ENCODE assay signal across 8 mouse cellular contexts in the genomic region with DNA sequence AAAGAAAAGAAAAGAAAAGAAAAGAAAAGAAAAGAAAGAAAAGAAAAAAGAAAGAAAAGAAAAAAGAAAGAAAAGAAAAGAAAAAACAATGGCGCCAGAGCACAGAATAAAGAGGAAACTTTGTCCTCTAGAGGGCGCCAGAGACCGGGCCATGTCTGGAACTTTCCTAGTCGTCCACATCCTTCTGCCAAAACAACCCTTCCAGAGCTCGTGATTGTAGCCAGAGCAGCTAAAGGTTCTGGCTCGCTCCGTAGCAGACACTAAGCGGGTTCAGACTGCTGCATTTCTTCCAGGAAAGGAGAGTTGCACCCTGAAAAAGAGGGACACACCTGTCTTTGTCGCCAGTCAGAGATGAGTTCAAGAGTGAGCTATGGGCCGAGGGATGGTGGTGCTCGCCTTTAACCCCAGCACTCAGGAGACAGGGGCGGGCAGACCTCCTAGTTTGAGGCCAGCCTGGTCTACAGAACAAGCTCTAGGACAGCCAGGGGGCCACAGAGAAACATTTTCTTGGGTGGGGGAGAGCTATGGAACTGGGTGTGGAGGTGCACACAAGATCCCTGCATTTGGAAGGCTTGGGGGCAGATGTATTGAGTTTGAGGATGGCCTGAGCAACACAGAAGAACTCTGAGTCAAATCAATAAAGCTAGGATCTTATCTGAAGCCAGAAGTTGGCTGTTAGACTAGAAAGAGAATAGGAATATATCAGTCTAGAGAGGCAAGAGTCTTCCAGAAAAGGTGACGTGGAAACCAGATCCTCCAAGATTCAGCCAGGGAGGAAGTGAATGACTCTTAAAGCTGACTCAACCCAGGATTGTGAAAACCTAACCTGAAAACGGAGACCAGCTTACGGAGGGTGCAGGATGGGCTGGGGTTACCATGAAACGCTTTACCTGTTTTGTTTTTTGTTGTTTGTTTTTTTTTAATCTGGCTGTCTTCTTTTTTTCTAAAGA. TPM values are rescaled to one million over a fixed set of nuclear protein-coding genes. Genes with fewer than 3 reads are reported as not detected.
A peak's percentile ranks its signal among the peaks of the same experiment; 100 is the strongest.
DNase-seq lines count a peak whose midpoint lies in the region; ATAC-seq and TF ChIP-seq lines count a peak whose summit lies in the region.

No protein-coding gene starts in this region.

- peak overlapping the region; percentile 48 for H3K4me2 ChIP-seq in forebrain, embryonic 16.5 days (ENCODE audit: low read length)
- peak overlapping the region; percentile 50 for H3K4me2 ChIP-seq in lung, embryonic 15.5 days

- no peaks in the 10 kb centered on the region for H3K9me3 ChIP-seq in G1E (replicated peaks)
- no peaks in the 10 kb centered on the region for H3K9me3 ChIP-seq in forebrain, embryonic 16.5 days (ENCODE audit: control insufficient read depth, low read length)
- no peaks in the 10 kb centered on the region for H3K9me3 ChIP-seq in lung, embryonic 15.5 days

- H3K9ac ChIP-seq in forebrain, embryonic 16.5 days (replicated peaks; ENCODE audit: low read depth, low read length), result peak overlapping the region; percentile 48
- no peak overlapping the region for H3K9ac ChIP-seq in lung, embryonic 15.5 days

- no peaks in the 10 kb centered on the region for H3K36me3 ChIP-seq in G1E (replicated peaks)
- no peaks in the 10 kb centered on the region for H3K36me3 ChIP-seq in forebrain, embryonic 16.5 days (ENCODE audit: control insufficient read depth, insufficient read depth)
- H3K36me3 ChIP-seq in lung, embryonic 15.5 days, result no peaks in the 10 kb centered on the region

- H3K27me3 ChIP-seq in G1E (ENCODE audit: insufficient read depth, low read length), result peaks cover 27% of the 10 kb centered on the region
- no peaks in the 10 kb centered on the region for H3K27me3 ChIP-seq in forebrain, embryonic 16.5 days (replicated peaks; ENCODE audit: control insufficient read depth, insufficient read depth, low read length)
- no peaks in the 10 kb centered on the region for H3K27me3 ChIP-seq in lung, embryonic 15.5 days

- WGBS in forebrain, embryonic 16.5 days, result 36% methylated on average over 16 of the region's 16 CpGs
- 30% methylated on average over 16 of the region's 16 CpGs for WGBS in lung, embryonic 15.5 days

- TF ChIP-seq CTCF in G1E (IDR thresholded peaks at IDR 0.05; ENCODE audit: low read depth, low read length), result 0 out of 2 replicates have a peak, but pooled peaks have one; percentile 27

- no peak overlapping the region for H3K27ac ChIP-seq in forebrain, embryonic 16.5 days (ENCODE audit: low read length)
- H3K27ac ChIP-seq in lung, embryonic 15.5 days, result no peak overlapping the region

- no peak overlapping the region for H3K4me3 ChIP-seq in G1E (ENCODE audit: low read depth, low read length)
- no peak overlapping the region for H3K4me3 ChIP-seq in forebrain, embryonic 16.5 days (replicated peaks; ENCODE audit: low read length)
- no peak overlapping the region for H3K4me3 ChIP-seq in lung, embryonic 15.5 days

- no peak for ATAC-seq in G1E (ENCODE audit: extremely low read depth, insufficient number of reproducible peaks, low FRiP score, poor library complexity, severe bottlenecking)
- peak; percentile 88 for ATAC-seq in forebrain, embryonic 16.5 days
- ATAC-seq in hematopoietic stem cell, adult 5-6 weeks (replicated peaks in 1 of 2; ENCODE audit: insufficient read depth in 1 of 2, low FRiP score in 2 of 2, low TSS enrichment in 1 of 2, low read depth in 1 of 2, poor library complexity in 2 of 2, severe bottlenecking in 2 of 2), result peak; percentile 65 to 80
- ATAC-seq in lung, embryonic 15.5 days (ENCODE audit: borderline replicate concordance, extremely low read depth, low FRiP score, low TSS enrichment), result peak; percentile 60; the same call in 1 of the 2 replicates

- H3K4me1 ChIP-seq in G1E (ENCODE audit: insufficient read depth, low read depth, low read length), result peaks cover 21% of the 10 kb centered on the region
- peaks cover 3% of the 10 kb centered on the region for H3K4me1 ChIP-seq in forebrain, embryonic 16.5 days (replicated peaks; ENCODE audit: control insufficient read depth, insufficient read depth, low read length)
- peaks cover 11% of the 10 kb centered on the region for H3K4me1 ChIP-seq in lung, embryonic 15.5 days

- peak; percentile 57 for DNase-seq in G1E (ENCODE audit: low spot score)
- peak; percentile 87 to 89 for DNase-seq in cerebellum, adult 18-20 months
- peak; percentile 54 to 82 for DNase-seq in layer of hippocampus, adult 8-10 months (ENCODE audit: low spot score in 2 of 2)
- peak; percentile 60 for DNase-seq in ovary, adult 18-20 months (ENCODE audit: low spot score)
- DNase-seq in thymus, postnatal 0 days (ENCODE audit: low spot score), result peak; percentile 74

RNA-seq across cellular contexts. Expression of a gene that starts 3.1 kb away (rescaled TPM):
- total RNA-seq in G1E (2014; fragmentation: Nextera tagmentation) (not detected in 2 replicates), G1E (2017) (not detected in 2 replicates)
- polyA plus RNA-seq in G1E (2012), result not detected in 2 replicates
- polyA plus RNA-seq in forebrain, embryonic 16.5 days (2015; fragmentation: Nextera tagmentation; extraction: Ambion mirVana), result 0.11 TPM in 1 of 2 replicates, not detected in the other
- not detected in 2 replicates for total RNA-seq in hematopoietic stem cell, adult 5-6 weeks (2017)
- not detected for total RNA-seq in layer of hippocampus, adult 8-10 months (2022)
- 0.28 TPM in 1 of 2 replicates, not detected in the other for polyA plus RNA-seq in lung, embryonic 15.5 days (2015; fragmentation: Nextera tagmentation; extraction: Ambion mirVana)
- polyA plus RNA-seq in thymus, postnatal 0 days (2015; fragmentation: Nextera tagmentation; extraction: Ambion mirVana), result 0.86 and 1.7 TPM in 2 replicates

RNA-seq across cellular contexts. Expression of a gene that starts 47.0 kb away (rescaled TPM):
- not detected in 2 replicates for total RNA-seq in G1E (2014; fragmentation: Nextera tagmentation)
- 0.76 and 0.98 TPM in 2 replicates for total RNA-seq in G1E (2017)
- 1.1 and 1.9 TPM in 2 replicates for polyA plus RNA-seq in G1E (2012)
- 0.11 and 0.45 TPM in 2 replicates for polyA plus RNA-seq in forebrain, embryonic 16.5 days (2015; fragmentation: Nextera tagmentation; extraction: Ambion mirVana)
- total RNA-seq in hematopoietic stem cell, adult 5-6 weeks (2017), result not detected in 2 replicates
- not detected for total RNA-seq in layer of hippocampus, adult 8-10 months (2022)
- 1.3 and 2.2 TPM in 2 replicates for polyA plus RNA-seq in lung, embryonic 15.5 days (2015; fragmentation: Nextera tagmentation; extraction: Ambion mirVana)
- 5.6 and 9.1 TPM in 2 replicates for polyA plus RNA-seq in thymus, postnatal 0 days (2015; fragmentation: Nextera tagmentation; extraction: Ambion mirVana)
